Mouse (Mus musculus) ES-E14 (cell line): ENCODE results near the gene Hist1h2bf. TPM values are rescaled to one million over a fixed set of nuclear protein-coding genes. Genes with fewer than 3 reads are reported as not detected.

Experiments
- DNase-seq: peaks from one replicate; pipeline ENCODE4 v3.0.0-alpha.2; 2013; ENCODE audit warnings: low read depth, low spot score
- H3K27ac ChIP-seq: 2 replicates; pipeline ENCODE4 v1.5.1; 2012; ENCODE audit warnings: low read depth, mild to moderate bottlenecking, low read length, moderate library complexity, mixed read lengths; ENCODE audit not compliant: poor library complexity, insufficient read depth, severe bottlenecking
- H3K36me3 ChIP-seq: 2 replicates; pipeline ENCODE4 v1.6.1; 2012; ENCODE audit warnings: mild to moderate bottlenecking, low read length, moderate library complexity, mixed read lengths; ENCODE audit not compliant: control insufficient read depth, poor library complexity, insufficient read depth, severe bottlenecking
- H3K4me1 ChIP-seq, 2 experiments: fragments of 150-350 bp in 1 of 2; sonication (generic) in 1 of 2; 2 replicates each; pipeline ENCODE4 v1.6.1; 2012; ENCODE audit warnings: low read length in 2 of 2, mild to moderate bottlenecking in 1 of 2, mixed read lengths in 1 of 2; ENCODE audit not compliant: control insufficient read depth in 2 of 2, insufficient read depth in 2 of 2, poor library complexity in 1 of 2
- H3K4me3 ChIP-seq, 2 experiments: fragments of 150-350 bp in 1 of 2; sonication (generic) in 1 of 2; 2 replicates each; pipeline ENCODE4 v1.5.1; 2012; ENCODE audit warnings: low read length in 2 of 2, low read depth in 1 of 2, mild to moderate bottlenecking in 1 of 2, mixed read lengths in 1 of 2; ENCODE audit not compliant: insufficient read depth in 1 of 2, poor library complexity in 1 of 2, severe bottlenecking in 1 of 2
- H3K9ac ChIP-seq: 2 replicates; pipeline ENCODE4 v1.6.1; 2012; ENCODE audit warnings: low read depth, mild to moderate bottlenecking, low read length, mixed read lengths; ENCODE audit not compliant: poor library complexity, insufficient read depth, severe bottlenecking
- H3K9me3 ChIP-seq: fragments of 150-350 bp; sonication (generic); 2 replicates; pipeline ENCODE4 v1.6.1; 2012; ENCODE audit warnings: low read depth, mild to moderate bottlenecking, low read length; ENCODE audit not compliant: control insufficient read depth, insufficient read depth
- CHD2 ChIP-seq: IDR thresholded peaks from 2 replicates; pipeline ENCODE4 v1.6.1; 2014; ENCODE audit warnings: mild to moderate bottlenecking, low read depth, low read length, inconsistent platforms
- HCFC1 ChIP-seq: IDR thresholded peaks from 2 replicates; pipeline ENCODE4 v1.6.1; 2012; ENCODE audit warnings: low read length, inconsistent platforms, borderline replicate concordance; ENCODE audit not compliant: insufficient read depth
- MAFK ChIP-seq: IDR thresholded peaks from 2 replicates; pipeline ENCODE4 v1.6.1; 2014; ENCODE audit warnings: mild to moderate bottlenecking, low read depth, low read length, inconsistent platforms; ENCODE audit not compliant: insufficient read depth
- ZC3H11A ChIP-seq: IDR thresholded peaks from 2 replicates; pipeline ENCODE4 v1.6.1; 2012; ENCODE audit warnings: low read depth, mild to moderate bottlenecking, inconsistent platforms, low read length, borderline replicate concordance
- ZNF384 ChIP-seq: IDR thresholded peaks from 2 replicates; pipeline ENCODE4 v1.6.1; 2012; ENCODE audit warnings: low read depth, low read length, inconsistent platforms
- in situ Hi-C, 2 experiments: fragments of 600-800 bp; cut with MboI; formaldehyde crosslinking; loops; one replicate each; pipeline ENCODE4 v1.15.1; 2025; ENCODE audit warnings: low sequenced_read_pairs in 2 of 2, inconsistent platforms in 1 of 2; ENCODE audit not compliant: unreplicated experiment in 2 of 2
- total RNA-seq: library from RNA; depleted of rRNA; stranded (reverse); fragments of 300-350 nt; gene quantifications from 2 replicates; pipeline ENCODE4 v1.2.3, GENCODE M21; 2012

The Hist1h2bf gene
- total RNA-seq, 1 experiment = 970 TPM

DNA sequence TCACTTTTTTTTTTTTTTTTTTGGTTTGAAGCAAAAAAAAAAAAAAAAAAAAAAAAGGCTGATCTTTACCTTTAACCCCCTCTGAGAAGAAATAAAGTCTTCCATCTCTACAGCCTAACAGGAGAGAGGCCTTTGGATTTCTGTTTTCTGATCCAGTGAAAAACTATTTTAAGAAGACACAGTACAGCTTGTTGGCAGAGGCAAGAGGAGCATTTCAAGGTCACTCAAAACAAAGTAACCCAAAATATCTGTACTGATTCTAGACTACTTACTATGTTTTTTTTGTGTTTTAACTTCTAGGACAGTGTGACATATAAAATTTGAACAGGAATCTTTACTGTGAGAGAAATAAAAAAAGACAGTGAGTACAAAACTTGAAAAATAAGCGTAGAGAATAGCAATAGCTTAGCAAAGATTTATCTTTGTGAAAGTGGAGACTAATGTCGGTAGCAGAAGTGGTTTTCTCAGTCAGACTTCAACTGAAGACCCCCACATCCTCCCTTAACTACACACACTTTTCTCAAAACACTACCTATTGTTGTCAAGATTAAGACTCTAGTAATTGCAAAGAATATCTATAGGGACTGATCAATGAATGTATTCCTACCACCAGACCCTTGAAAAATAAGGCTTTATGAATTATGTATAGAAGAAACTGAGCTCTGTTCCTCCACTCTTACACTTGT lies 44.4 kb downstream of the Hist1h2bf start:
- Histone ChIP-seq H3K27ac (no peak overlapping the region), H3K9ac (no peak overlapping the region), H3K4me1 (peaks cover 0 to 2% of the 10 kb centered on the region in 2 experiments; a peak in 1 of 4 replicates), H3K36me3 (no peaks in the 10 kb centered on the region), H3K9me3 (no peaks in the 10 kb centered on the region), H3K4me3 (peak overlapping the region; percentile 25 to 61; a peak in 2 of 4 replicates)
- DNase-seq = no peak
- TF ChIP-seq ZC3H11A = no peak
- no peak for TF ChIP-seq MAFK
- no peak for TF ChIP-seq HCFC1
- in situ Hi-C loops = loop anchor here (10.0 to 25.0 kb wide), 2 partner anchors 1492 to 1605 kb away; partner anchors contain the start of genes Hist1h2ag (in 1 of the 2), Hist1h2ah (in 1 of the 2), Hist1h2bj (in 1 of the 2) and Hist1h2bk (in 1 of the 2)

DNA sequence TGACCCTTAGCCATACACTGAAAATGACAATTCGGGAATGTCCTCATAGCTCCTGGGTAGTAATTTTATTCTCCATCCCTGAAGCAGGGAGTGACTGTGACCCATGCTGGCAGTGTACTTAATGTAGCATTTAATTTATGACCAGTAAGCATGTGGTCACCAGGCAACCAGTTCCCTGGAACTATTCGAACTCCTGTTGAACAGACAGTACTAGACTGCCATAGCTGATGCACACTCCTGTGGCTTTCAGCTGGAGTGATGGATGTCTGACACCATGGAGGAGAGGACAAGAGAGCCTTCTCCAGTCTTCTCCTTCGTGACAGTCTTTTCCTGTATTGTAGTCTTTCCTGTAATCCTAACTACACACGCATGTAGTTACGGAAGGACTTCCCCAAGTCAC lies 45.0 kb downstream of the Hist1h2bf start:
- no peak for DNase-seq
- H3K4me1 ChIP-seq = peaks cover 0 to 2% of the 10 kb centered on the region in 2 experiments; a peak in 1 of 4 replicates
- no peak overlapping the region for H3K9ac ChIP-seq
- no peaks in the 10 kb centered on the region for H3K36me3 ChIP-seq
- in situ Hi-C loops = loop anchor here (10.0 to 25.0 kb wide), 2 partner anchors 1492 to 1604 kb away; partner anchors contain the start of genes Hist1h2ag (in 1 of the 2), Hist1h2ah (in 1 of the 2), Hist1h2bj (in 1 of the 2) and Hist1h2bk (in 1 of the 2)
- no peak for TF ChIP-seq ZC3H11A
- TF ChIP-seq CHD2 = no peak
- no peak for TF ChIP-seq ZNF384
- no peak for TF ChIP-seq MAFK
- TF ChIP-seq HCFC1 = no peak
- H3K4me3 ChIP-seq = no peak overlapping the region
- H3K9me3 ChIP-seq = no peaks in the 10 kb centered on the region
- no peak overlapping the region for H3K27ac ChIP-seq

DNA sequence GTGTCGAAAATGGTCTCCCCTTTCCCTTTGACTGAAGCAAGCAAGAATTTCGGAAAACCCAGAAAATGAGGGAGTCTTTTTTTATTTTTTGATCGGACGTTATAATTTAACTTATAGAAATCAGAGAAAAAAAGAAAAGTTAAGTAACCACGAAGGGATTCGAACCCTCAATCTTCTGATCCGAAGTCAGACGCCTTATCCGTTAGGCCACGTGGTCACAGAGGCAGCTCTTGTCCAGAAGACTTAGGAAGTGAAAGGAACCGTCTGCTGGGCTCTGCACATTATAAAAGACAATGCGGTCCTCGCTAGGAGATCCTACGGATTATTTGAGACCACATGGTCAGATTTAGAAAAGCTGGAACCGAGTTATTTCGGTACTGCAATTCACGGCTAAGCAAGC lies 47.7 kb downstream of the Hist1h2bf start:
- H3K9ac ChIP-seq = peak overlapping the region; percentile 64; the same call in 1 of the 2 replicates
- no peaks in the 10 kb centered on the region for H3K9me3 ChIP-seq
- H3K27ac ChIP-seq = no peak overlapping the region
- no peaks in the 10 kb centered on the region for H3K36me3 ChIP-seq
- no peak for DNase-seq
- H3K4me1 ChIP-seq = no peaks in the 10 kb centered on the region; a peak in 1 of 4 replicates
- in situ Hi-C loops = loop anchor here (10.0 to 25.0 kb wide), 2 partner anchors 1489 to 1602 kb away; partner anchors contain the start of genes Hist1h2ag (in 1 of the 2), Hist1h2ah (in 1 of the 2), Hist1h2bj (in 1 of the 2) and Hist1h2bk (in 1 of the 2)
- peak; percentile 84 for TF ChIP-seq MAFK
- TF ChIP-seq CHD2 = no peak
- TF ChIP-seq ZNF384 = 0 out of 2 replicates have a peak, but pooled peaks have one; percentile 54
- TF ChIP-seq ZC3H11A = no peak
- TF ChIP-seq HCFC1 = no peak
- peak overlapping the region; percentile 60 to 64 for H3K4me3 ChIP-seq

GRCm38 (mm10) chr13:23525901-23526300 lies 48.1 kb downstream of the Hist1h2bf start:
- in situ Hi-C loops = loop anchor here (10.0 to 25.0 kb wide), 2 partner anchors 1489 to 1601 kb away; partner anchors contain the start of genes Hist1h2ag (in 1 of the 2), Hist1h2ah (in 1 of the 2), Hist1h2bj (in 1 of the 2) and Hist1h2bk (in 1 of the 2)
- DNase-seq = no peak
- H3K27ac ChIP-seq = no peak overlapping the region

DNA sequence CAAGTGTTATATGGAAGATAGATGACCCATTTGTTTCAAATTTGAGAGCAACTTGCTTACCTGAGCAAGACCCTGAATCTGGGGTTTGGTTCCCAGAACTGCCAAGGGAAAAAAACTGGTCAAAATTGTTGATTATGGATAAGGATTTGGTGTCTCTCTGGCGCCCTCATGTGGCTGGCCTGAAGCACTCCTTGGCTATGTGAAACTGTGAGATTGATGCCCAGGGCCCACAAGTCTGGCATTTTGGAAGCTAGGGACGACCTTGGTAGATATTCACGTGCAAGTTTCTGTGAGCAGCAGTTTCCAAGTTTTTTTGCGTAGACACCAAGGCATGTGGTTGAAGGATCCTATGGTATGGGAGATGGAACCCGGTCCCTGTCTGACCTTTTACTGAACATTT lies 49.3 kb downstream of the Hist1h2bf start:
- H3K4me3 ChIP-seq = no peak overlapping the region
- H3K9ac ChIP-seq = no peak overlapping the region
- DNase-seq = no peak
- H3K36me3 ChIP-seq = no peaks in the 10 kb centered on the region
- H3K4me1 ChIP-seq = no peaks in the 10 kb centered on the region; a peak in 1 of 4 replicates
- TF ChIP-seq CHD2 (no peak), ZC3H11A (peak; percentile 91), ZNF384 (peak; percentile 81), HCFC1 (no peak), MAFK (no peak)
- no peaks in the 10 kb centered on the region for H3K9me3 ChIP-seq
- no peak overlapping the region for H3K27ac ChIP-seq
- in situ Hi-C loops = loop anchor here (10.0 to 25.0 kb wide), 3 partner anchors 212 to 1600 kb away; partner anchors contain the start of genes Hist1h2ag (in 1 of the 2), Hist1h2ah (in 1 of the 2), Hist1h2bj (in 1 of the 2) and Hist1h2bk (in 1 of the 2)

More at GRCm38 (mm10) chr13:23525901-23526300, 48.1 kb downstream of the Hist1h2bf start:
- no peaks in the 10 kb centered on the region; a peak in 1 of 4 replicates for H3K4me1 ChIP-seq
- TF ChIP-seq CHD2 = peak; percentile 97
- no peak for TF ChIP-seq HCFC1
- H3K9ac ChIP-seq = no peak overlapping the region
- H3K9me3 ChIP-seq = no peaks in the 10 kb centered on the region
- peak overlapping the region; percentile 53 to 60 for H3K4me3 ChIP-seq
- no peaks in the 10 kb centered on the region for H3K36me3 ChIP-seq
